Mouse (Mus musculus): ENCODE measurements at regions not wholly inside any gene's neighbourhood (a gene's known extent, or its start where the extent isn't known, plus 50 kb on each side); places are given as distances from the start of the nearest gene placed in this dataset.

GRCm38 (mm10) chr13:84401006-84401405 is 178.9 kb downstream of the Tmem161b start:
- no peak for TF ChIP-seq POLR2A (IDR thresholded peaks at IDR 0.05; ENCODE audit: borderline replicate concordance, extremely low read depth, insufficient read depth, insufficient read length, poor library complexity, severe bottlenecking)
- TF ChIP-seq CTCF (IDR thresholded peaks at IDR 0.05; ENCODE audit: borderline replicate concordance, extremely low read depth, insufficient read depth, insufficient read length) = no peak
- DNase-seq (ENCODE audit: low read depth) = peak; percentile 13

DNA sequence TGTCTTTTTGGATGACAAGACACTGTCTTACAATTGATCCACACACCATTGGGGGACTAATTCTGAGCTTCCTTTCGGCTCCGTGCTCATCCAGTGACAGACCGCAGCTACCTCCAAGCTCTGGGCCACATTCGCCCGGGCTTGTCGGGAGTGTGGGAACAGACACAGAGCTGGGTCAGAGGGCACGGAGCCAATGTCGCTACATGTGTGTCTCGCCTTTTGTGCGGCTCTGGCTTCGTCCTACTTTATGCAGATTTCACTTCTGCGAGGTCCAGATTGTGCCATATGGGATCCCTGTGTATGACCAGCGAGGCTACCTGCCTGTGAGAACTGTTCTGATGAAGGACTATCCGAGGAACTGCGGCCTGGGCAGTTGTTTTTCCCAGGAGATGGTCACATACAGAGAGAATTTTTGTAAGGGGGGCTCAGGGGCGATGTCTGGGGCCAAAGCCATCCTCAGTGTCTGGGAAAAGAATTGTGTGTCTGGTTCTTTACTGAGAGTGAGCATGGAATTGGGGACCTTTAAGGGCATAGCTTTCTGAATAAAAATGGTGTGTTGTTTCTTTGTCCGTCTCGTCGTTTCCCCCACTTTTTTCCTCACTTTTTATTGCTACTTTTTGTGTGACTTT is 182.6 kb downstream of the Tmem161b start:
- no peak for TF ChIP-seq CTCF (IDR thresholded peaks at IDR 0.05; ENCODE audit: borderline replicate concordance, extremely low read depth, insufficient read depth, insufficient read length)
- no peak for TF ChIP-seq POLR2A (IDR thresholded peaks at IDR 0.05; ENCODE audit: borderline replicate concordance, extremely low read depth, insufficient read depth, insufficient read length, poor library complexity, severe bottlenecking)
- peak; percentile 78 for DNase-seq (ENCODE audit: low read depth)

DNA sequence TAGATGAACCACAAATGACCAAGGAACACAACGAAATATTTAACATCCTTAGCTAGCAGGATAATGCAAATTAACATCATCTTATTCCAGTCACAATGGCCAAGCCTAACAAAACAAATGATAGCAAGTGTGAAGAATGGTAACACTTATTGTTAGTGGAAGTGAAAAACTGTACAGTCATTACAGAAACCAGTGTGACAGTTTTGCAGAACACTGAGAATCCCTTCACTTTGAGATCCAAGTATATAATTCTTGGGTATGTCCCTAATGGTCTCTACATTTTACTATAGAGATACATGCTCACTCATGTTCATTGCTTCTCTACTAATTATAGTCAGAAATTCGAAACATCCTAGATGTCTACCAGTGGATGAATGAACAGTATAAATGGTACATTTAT is 212.3 kb downstream of the Tmem161b start:
- TF ChIP-seq POLR2A (IDR thresholded peaks at IDR 0.05; ENCODE audit: borderline replicate concordance, extremely low read depth, insufficient read depth, insufficient read length, poor library complexity, severe bottlenecking) (no peak), CTCF (IDR thresholded peaks at IDR 0.05; ENCODE audit: borderline replicate concordance, extremely low read depth, insufficient read depth, insufficient read length) (no peak)
- no peak for DNase-seq (ENCODE audit: low read depth)

DNA sequence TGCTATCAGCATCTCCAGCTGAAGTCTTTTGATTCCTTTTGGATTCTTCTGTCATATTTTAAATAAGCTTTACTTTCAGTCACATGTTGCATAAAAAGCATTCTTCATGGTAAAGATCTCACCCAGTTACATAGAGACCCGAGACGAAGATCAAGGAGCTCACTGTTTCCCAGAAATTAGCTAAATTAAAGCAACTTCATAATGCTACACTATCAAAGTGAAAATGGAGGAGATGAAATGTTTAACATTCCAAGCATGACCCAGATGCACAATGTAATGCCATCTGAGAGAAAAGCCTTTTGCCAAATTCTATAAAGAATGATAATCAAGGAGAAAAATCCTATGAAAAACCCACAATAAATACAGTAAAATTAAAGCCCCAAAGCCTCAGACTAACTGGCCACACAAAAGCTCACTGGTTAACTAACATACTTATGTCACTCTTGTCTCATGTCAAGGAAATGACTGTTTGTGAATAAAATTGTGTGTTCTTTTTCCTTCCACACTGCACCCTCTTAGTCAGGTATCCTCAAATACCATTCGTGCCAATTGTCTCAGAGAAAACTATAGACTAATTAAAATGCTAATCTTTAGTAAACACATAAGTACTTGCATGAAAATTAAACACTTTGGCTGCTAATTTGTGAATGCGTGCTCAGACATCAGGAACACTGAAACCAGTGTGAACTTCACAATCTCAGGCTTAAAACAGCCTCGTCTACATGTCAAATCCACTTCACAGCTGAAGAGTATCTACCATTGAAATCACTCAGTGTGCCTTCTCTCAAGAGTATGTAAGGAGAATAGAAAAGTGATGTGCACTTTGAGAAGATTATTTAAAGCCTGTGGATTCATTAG is 215.7 kb downstream of the Tmem161b start:
- peak; percentile 83 for DNase-seq (ENCODE audit: low read depth)
- TF ChIP-seq POLR2A (IDR thresholded peaks at IDR 0.05; ENCODE audit: borderline replicate concordance, extremely low read depth, insufficient read depth, insufficient read length, poor library complexity, severe bottlenecking) (no peak), CTCF (IDR thresholded peaks at IDR 0.05; ENCODE audit: borderline replicate concordance, extremely low read depth, insufficient read depth, insufficient read length) (no peak)

DNA sequence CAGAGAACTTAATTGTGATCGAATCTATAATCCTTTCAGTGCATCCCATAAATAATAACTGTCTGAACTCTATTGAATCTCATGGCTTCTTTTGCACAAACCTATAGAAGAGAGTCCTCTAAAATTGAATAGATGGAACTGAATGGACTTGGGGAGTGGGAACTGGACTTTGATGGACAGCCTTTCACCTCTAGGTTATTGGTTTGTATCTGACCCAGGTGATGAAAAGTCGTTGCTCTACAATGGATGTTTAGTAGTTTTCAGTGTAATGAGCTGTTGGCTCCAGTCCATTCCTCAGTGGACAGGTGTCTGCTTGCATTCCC is 216.3 kb downstream of the Tmem161b start:
- TF ChIP-seq POLR2A (IDR thresholded peaks at IDR 0.05; ENCODE audit: borderline replicate concordance, extremely low read depth, insufficient read depth, insufficient read length, poor library complexity, severe bottlenecking) = no peak
- TF ChIP-seq CTCF (IDR thresholded peaks at IDR 0.05; ENCODE audit: borderline replicate concordance, extremely low read depth, insufficient read depth, insufficient read length) = no peak

GRCm38 (mm10) chr13:84448514-84448913 is 226.4 kb downstream of the Tmem161b start:
- DNase-seq (ENCODE audit: low read depth) = no peak

More for the DNA sequence above, 216.3 kb downstream of the Tmem161b start:
- peak; percentile 55 for DNase-seq (ENCODE audit: low read depth)

GRCm38 (mm10) chr13:84449001-84449551 is 227.0 kb downstream of the Tmem161b start:
- DNase-seq (ENCODE audit: low read depth) = peak; percentile 98
- no peak for TF ChIP-seq POLR2A (IDR thresholded peaks at IDR 0.05; ENCODE audit: borderline replicate concordance, extremely low read depth, insufficient read depth, insufficient read length, poor library complexity, severe bottlenecking)
- TF ChIP-seq CTCF (IDR thresholded peaks at IDR 0.05; ENCODE audit: borderline replicate concordance, extremely low read depth, insufficient read depth, insufficient read length) = no peak

More at GRCm38 (mm10) chr13:84448514-84448913, 226.4 kb downstream of the Tmem161b start:
- TF ChIP-seq POLR2A (IDR thresholded peaks at IDR 0.05; ENCODE audit: borderline replicate concordance, extremely low read depth, insufficient read depth, insufficient read length, poor library complexity, severe bottlenecking) (no peak), CTCF (IDR thresholded peaks at IDR 0.05; ENCODE audit: borderline replicate concordance, extremely low read depth, insufficient read depth, insufficient read length) (no peak)

Measured in brain, embryonic 14.5 days (tissue).